Mouse (Mus musculus): ENCODE results near the gene Pigp. TPM values are rescaled to one million over a fixed set of nuclear protein-coding genes. Genes with fewer than 3 reads are reported as not detected.
"Not testable (repeated sequence)": the region's sequence is repeated elsewhere in the genome, so short reads cannot be mapped to it uniquely, and the experiment has no call there.

Pigp gene
- polyA plus RNA-seq, 1 experiment from 2014 or later = 121 TPM

DNA sequence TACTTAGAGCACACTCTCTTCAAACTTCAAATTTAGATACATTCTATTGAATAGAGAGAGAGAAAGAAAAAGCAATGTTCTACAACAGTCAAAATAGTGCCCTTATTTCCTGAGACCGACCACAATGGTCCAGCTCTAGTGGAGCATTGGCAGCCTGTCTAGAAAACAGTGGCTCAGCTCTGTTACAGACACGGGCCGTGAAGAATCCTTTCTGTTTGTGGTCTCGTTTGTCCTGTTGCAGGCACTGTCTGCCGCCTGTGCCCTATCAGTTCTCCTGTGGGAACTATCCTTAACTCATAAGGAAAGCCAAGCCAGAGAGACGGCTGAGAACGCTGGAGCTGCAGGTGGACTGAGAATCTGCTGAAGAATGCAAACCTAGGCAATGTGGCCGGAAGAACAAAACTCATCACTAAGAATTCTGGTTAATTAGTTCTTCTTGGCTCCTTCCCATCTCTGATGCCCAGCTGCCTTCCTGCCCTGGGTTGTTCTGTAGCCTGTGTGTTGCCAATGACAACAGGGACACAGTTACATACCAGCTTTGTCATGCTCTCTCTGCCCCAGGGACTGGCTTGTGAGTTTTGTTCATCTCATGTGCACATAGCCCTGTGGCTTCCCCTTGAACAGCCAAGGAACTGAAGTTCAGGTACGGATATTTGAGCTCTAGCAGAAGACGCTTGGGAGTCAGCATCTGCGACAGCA, 21.9 kb downstream of the Pigp start:
- WGBS = 63% methylated on average over 11 of the region's 11 CpGs
- no peak overlapping the region for H3K9ac ChIP-seq (ENCODE audit: low read depth, low read length)
- ATAC-seq = no peak

GRCm38 (mm10) chr16:94348779-94349178, 22.9 kb downstream of the Pigp start:
- no peak overlapping the region for H3K27ac ChIP-seq (ENCODE audit: low read length)
- no peak overlapping the region for H3K4me2 ChIP-seq (ENCODE audit: low read depth, low read length)
- H3K9ac ChIP-seq (ENCODE audit: low read depth, low read length) = no peak overlapping the region
- WGBS = 92% methylated on average over 2 of the region's 2 CpGs
- ATAC-seq = no peak
- no peak overlapping the region for H3K4me3 ChIP-seq (ENCODE audit: low read length)
- no peaks in the 10 kb centered on the region for H3K36me3 ChIP-seq (ENCODE audit: control insufficient read depth, insufficient read depth, low read length)
- no peaks in the 10 kb centered on the region for H3K4me1 ChIP-seq (ENCODE audit: control insufficient read depth, insufficient read depth, low read length)
- no peaks in the 10 kb centered on the region for H3K9me3 ChIP-seq (ENCODE audit: control insufficient read depth, low read length)
- H3K27me3 ChIP-seq (replicated peaks; ENCODE audit: control insufficient read depth, insufficient read depth, low read length) = no peaks in the 10 kb centered on the region

More for the DNA sequence above, 21.9 kb downstream of the Pigp start:
- Histone ChIP-seq H3K36me3 (ENCODE audit: control insufficient read depth, insufficient read depth, low read length) (no peaks in the 10 kb centered on the region), H3K4me2 (ENCODE audit: low read depth, low read length) (no peak overlapping the region), H3K27me3 (replicated peaks; ENCODE audit: control insufficient read depth, insufficient read depth, low read length) (no peaks in the 10 kb centered on the region), H3K4me1 (ENCODE audit: control insufficient read depth, insufficient read depth, low read length) (peaks cover 3% of the 10 kb centered on the region; the same call in 1 of the 2 replicates), H3K4me3 (ENCODE audit: low read length) (no peak overlapping the region), H3K9me3 (ENCODE audit: control insufficient read depth, low read length) (no peaks in the 10 kb centered on the region), H3K27ac (ENCODE audit: low read length) (no peak overlapping the region)

- Histone ChIP-seq H3K4me3 (ENCODE audit: low read length) (no peak overlapping the region), H3K36me3 (ENCODE audit: control insufficient read depth, insufficient read depth, low read length) (no peaks in the 10 kb centered on the region), H3K4me1 (ENCODE audit: control insufficient read depth, insufficient read depth, low read length) (no peaks in the 10 kb centered on the region), H3K9me3 (ENCODE audit: control insufficient read depth, low read length) (no peaks in the 10 kb centered on the region), H3K9ac (ENCODE audit: low read depth, low read length) (no peak overlapping the region), H3K27ac (ENCODE audit: low read length) (no peak overlapping the region), H3K27me3 (replicated peaks; ENCODE audit: control insufficient read depth, insufficient read depth, low read length) (no peaks in the 10 kb centered on the region), H3K4me2 (ENCODE audit: low read depth, low read length) (no peak overlapping the region)
- ATAC-seq = no peak
- 74% methylated on average over 7 of the region's 7 CpGs for WGBS
These were observed 24.4 kb downstream of the Pigp start for GRCm38 (mm10) chr16:94347080-94347731.

DNA sequence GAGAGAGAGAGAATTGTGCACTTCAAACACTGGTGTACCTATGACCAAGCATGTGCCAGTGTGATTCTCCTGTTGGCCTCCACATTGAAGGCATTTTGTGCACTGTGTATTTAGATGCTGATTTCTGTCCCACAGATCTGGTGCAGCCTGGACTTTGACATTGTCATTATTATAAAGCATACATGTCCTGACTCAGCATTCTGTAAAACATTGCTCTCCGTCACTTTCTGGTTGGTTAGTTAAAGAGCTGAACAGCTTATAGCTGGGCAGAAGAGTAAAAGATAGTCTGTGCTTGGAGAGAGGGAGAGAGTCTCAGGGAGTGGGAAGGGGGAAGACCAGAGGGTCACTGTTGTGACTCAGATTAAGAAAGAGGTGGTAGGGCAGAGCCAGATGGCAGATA, 25.9 kb downstream of the Pigp start:
- 75% methylated on average over 1 of the region's 1 CpGs for whole genome bisulfite sequencing
- no peaks in the 10 kb centered on the region for H3K9me3 ChIP-seq (ENCODE audit: control insufficient read depth, low read length)
- no peak for ATAC-seq
- no peaks in the 10 kb centered on the region for H3K27me3 ChIP-seq (replicated peaks; ENCODE audit: control insufficient read depth, insufficient read depth, low read length)
- H3K36me3 ChIP-seq (ENCODE audit: control insufficient read depth, insufficient read depth, low read length) = no peaks in the 10 kb centered on the region
- no peak overlapping the region for H3K4me3 ChIP-seq (ENCODE audit: low read length)
- H3K9ac ChIP-seq (ENCODE audit: low read depth, low read length) = no peak overlapping the region
- no peak overlapping the region for H3K4me2 ChIP-seq (ENCODE audit: low read depth, low read length)
- H3K4me1 ChIP-seq (ENCODE audit: control insufficient read depth, insufficient read depth, low read length) = no peaks in the 10 kb centered on the region
- H3K27ac ChIP-seq (ENCODE audit: low read length) = no peak overlapping the region

DNA sequence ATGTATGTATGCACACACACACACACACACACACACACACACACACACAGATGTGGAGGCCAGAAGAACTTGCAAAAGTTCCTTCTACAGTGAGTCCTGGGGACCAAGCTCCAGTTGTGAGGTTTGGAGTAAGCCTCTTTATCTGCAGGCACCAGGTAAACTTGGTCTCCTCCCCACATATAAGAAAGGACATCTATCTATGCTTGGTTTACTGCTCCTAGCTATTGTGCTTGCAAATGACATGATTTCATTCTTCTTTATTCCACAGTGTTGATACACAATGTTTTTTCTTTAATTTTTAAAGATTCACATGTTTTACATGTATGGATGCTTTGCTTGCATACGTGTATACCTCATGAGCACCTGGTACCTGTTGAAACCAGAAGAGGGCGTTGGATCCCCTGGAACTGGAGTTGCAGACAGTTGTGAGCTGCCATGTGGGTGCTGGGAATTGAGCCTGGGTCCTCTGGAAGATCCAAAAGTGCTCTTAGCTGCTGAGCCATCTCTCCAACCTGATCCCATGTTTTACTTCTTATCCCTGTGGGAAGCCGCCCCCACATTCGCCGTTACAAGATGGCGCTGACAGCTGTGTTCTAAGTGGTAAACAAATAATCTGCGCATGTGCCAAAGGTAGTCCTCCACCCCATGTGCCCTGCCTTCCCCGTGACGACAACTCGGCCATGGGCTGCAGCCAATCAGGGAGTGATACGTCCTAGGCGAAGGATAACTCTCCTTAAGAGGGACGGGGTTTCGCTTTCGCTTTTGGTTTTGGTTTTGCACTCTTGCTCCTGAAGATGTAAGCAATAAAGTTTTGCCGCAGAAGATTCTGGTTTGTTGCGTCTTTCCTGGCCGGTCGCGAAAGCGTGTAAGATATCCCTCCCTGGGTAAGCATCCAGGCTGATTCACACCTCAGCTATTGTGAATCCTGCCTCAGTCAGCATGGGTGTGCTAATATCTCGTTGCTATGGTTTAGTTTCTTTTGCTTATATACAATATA, 32.2 kb downstream of the Pigp start:
- not testable (repeated sequence) for H3K4me3 ChIP-seq (ENCODE audit: low read length); H3K4me1 ChIP-seq (ENCODE audit: control insufficient read depth, insufficient read depth, low read length); H3K9ac ChIP-seq (ENCODE audit: low read depth, low read length); H3K4me2 ChIP-seq (ENCODE audit: low read depth, low read length); H3K9me3 ChIP-seq (ENCODE audit: control insufficient read depth, low read length); ATAC-seq; H3K27ac ChIP-seq (ENCODE audit: low read length); H3K27me3 ChIP-seq (replicated peaks; ENCODE audit: control insufficient read depth, insufficient read depth, low read length); H3K36me3 ChIP-seq (ENCODE audit: control insufficient read depth, insufficient read depth, low read length)
- 91% methylated on average over 18 of the region's 22 CpGs for WGBS

- Histone ChIP-seq H3K4me3 (ENCODE audit: low read length) (no peak overlapping the region), H3K36me3 (ENCODE audit: control insufficient read depth, insufficient read depth, low read length) (no peaks in the 10 kb centered on the region), H3K9ac (ENCODE audit: low read depth, low read length) (no peak overlapping the region), H3K4me2 (ENCODE audit: low read depth, low read length) (no peak overlapping the region), H3K4me1 (ENCODE audit: control insufficient read depth, insufficient read depth, low read length) (no peaks in the 10 kb centered on the region), H3K27ac (ENCODE audit: low read length) (no peak overlapping the region), H3K9me3 (ENCODE audit: control insufficient read depth, low read length) (no peaks in the 10 kb centered on the region), H3K27me3 (replicated peaks; ENCODE audit: control insufficient read depth, insufficient read depth, low read length) (no peaks in the 10 kb centered on the region)
- WGBS = 44% methylated on average over 5 of the region's 5 CpGs
- no peak for ATAC-seq
These were observed 36.0 kb downstream of the Pigp start for GRCm38 (mm10) chr16:94335656-94336055.

DNA sequence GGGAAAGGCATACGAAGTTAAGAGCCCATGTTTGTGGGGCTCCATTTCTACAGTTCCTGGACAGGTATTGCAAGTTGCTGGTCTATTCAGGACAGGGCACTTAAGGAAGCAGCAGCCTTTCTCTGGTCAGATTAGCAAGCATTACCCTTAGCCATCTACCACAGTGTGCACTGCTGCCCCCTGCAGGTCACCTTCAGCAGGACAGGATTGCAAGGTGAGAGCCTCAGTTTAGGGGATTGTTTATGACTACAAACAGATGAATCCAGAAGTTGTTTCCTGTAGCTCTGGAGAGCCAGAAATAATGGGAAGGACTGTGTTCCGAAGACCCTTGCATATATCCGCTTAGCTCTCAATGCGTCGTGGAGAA, 39.8 kb downstream of the Pigp start:
- Histone ChIP-seq H3K4me3 (ENCODE audit: low read length) (no peak overlapping the region), H3K4me1 (ENCODE audit: control insufficient read depth, insufficient read depth, low read length) (peaks cover 11% of the 10 kb centered on the region), H3K9me3 (ENCODE audit: control insufficient read depth, low read length) (no peaks in the 10 kb centered on the region), H3K27me3 (replicated peaks; ENCODE audit: control insufficient read depth, insufficient read depth, low read length) (peaks cover 2% of the 10 kb centered on the region; the same call in 1 of the 2 replicates), H3K36me3 (ENCODE audit: control insufficient read depth, insufficient read depth, low read length) (no peaks in the 10 kb centered on the region), H3K27ac (ENCODE audit: low read length) (no peak overlapping the region), H3K4me2 (ENCODE audit: low read depth, low read length) (no peak overlapping the region), H3K9ac (ENCODE audit: low read depth, low read length) (no peak overlapping the region)
- ATAC-seq = 0 out of 2 replicates have a peak, but pooled peaks have one; percentile 10
- 69% methylated on average over 5 of the region's 5 CpGs for WGBS

- Histone ChIP-seq H3K27me3 (replicated peaks; ENCODE audit: control insufficient read depth, insufficient read depth, low read length) (peaks cover 2% of the 10 kb centered on the region; the same call in 1 of the 2 replicates), H3K4me3 (ENCODE audit: low read length) (no peak overlapping the region), H3K4me1 (ENCODE audit: control insufficient read depth, insufficient read depth, low read length) (peaks cover 11% of the 10 kb centered on the region), H3K27ac (ENCODE audit: low read length) (no peak overlapping the region), H3K9me3 (ENCODE audit: control insufficient read depth, low read length) (no peaks in the 10 kb centered on the region), H3K4me2 (ENCODE audit: low read depth, low read length) (no peak overlapping the region), H3K9ac (ENCODE audit: low read depth, low read length) (no peak overlapping the region), H3K36me3 (ENCODE audit: control insufficient read depth, insufficient read depth, low read length) (no peaks in the 10 kb centered on the region)
- WGBS = 82% methylated on average over 9 of the region's 9 CpGs
- no peak for ATAC-seq
These were observed 40.3 kb downstream of the Pigp start for GRCm38 (mm10) chr16:94331233-94331885.

DNA sequence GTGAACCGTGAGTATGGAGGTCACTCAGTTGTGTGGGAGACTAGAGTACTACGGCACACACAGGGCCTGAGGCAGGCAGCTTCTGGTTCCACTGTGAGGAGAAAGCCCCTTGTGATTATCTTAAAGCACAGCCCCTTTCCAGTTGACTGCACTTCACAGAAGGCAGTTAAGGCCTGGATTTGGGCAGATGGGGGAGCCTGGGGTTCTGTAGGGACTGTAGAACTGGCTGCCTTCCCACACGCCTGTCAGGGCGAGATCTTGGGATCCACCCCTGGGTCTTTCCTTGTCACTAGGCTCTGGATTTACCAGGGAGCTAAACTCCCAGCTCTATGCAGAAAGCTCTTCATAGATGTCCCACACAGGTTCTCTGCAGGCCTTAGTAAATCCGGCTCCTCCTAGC, 41.2 kb downstream of the Pigp start:
- H3K9ac ChIP-seq (ENCODE audit: low read depth, low read length) = no peak overlapping the region
- H3K4me2 ChIP-seq (ENCODE audit: low read depth, low read length) = no peak overlapping the region
- no peak overlapping the region for H3K27ac ChIP-seq (ENCODE audit: low read length)
- H3K4me3 ChIP-seq (ENCODE audit: low read length) = no peak overlapping the region
- H3K36me3 ChIP-seq (ENCODE audit: control insufficient read depth, insufficient read depth, low read length) = no peaks in the 10 kb centered on the region
- no peak for ATAC-seq
- WGBS = 86% methylated on average over 5 of the region's 5 CpGs
- no peaks in the 10 kb centered on the region for H3K9me3 ChIP-seq (ENCODE audit: control insufficient read depth, low read length)
- peaks cover 2% of the 10 kb centered on the region; the same call in 1 of the 2 replicates for H3K27me3 ChIP-seq (replicated peaks; ENCODE audit: control insufficient read depth, insufficient read depth, low read length)
- peaks cover 11% of the 10 kb centered on the region for H3K4me1 ChIP-seq (ENCODE audit: control insufficient read depth, insufficient read depth, low read length)

Data from intestine, embryonic 16.5 days (tissue).